Mouse (Mus musculus) telencephalon, adult 2 months (tissue): ENCODE data around the gene Vmn1r32.

Source experiments
- DNase-seq: peaks from one replicate; pipeline ENCODE4 v3.0.0-alpha.2; 2011; ENCODE audit warnings: low read depth, low spot score

Gene Vmn1r32

DNA sequence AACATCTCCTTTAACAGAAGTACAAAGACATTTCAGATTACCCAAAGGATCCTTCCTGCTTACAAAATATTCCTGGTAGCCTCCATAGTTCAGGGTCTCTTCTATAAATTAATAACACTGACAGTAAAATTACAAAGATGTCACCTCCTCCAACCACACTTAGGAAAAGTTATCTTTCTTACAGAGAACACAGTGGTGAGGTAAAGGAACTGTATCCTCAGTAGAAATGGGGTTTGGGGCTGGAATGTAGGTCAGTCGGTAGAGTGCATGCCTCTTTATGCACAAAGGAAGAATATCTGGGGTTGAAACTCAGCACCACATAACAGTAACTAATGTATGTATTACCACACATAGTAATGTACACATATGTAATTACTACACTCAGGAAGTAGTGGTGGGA, at the start of gene Vmn1r32:
TSS of gene Vmn1r32 (minus strand) at position 101 of the 400 bp plus-strand sequence.
- DNase-seq = no peak

- DNase-seq = no peak
Observed at GRCm38 (mm10) chr6:66595804-66596203, 35.9 kb upstream of the Vmn1r32 start.

GRCm38 (mm10) chr6:66535966-66536365, 23.9 kb downstream of the Vmn1r32 start:
- no peak for DNase-seq

- peak; percentile 99 for DNase-seq
Observed at GRCm38 (mm10) chr6:66535028-66535862, 24.7 kb downstream of the Vmn1r32 start, which contains the start of gene Mad2l1. TSS of gene Mad2l1 (plus strand) at chr6:66535390.

DNA sequence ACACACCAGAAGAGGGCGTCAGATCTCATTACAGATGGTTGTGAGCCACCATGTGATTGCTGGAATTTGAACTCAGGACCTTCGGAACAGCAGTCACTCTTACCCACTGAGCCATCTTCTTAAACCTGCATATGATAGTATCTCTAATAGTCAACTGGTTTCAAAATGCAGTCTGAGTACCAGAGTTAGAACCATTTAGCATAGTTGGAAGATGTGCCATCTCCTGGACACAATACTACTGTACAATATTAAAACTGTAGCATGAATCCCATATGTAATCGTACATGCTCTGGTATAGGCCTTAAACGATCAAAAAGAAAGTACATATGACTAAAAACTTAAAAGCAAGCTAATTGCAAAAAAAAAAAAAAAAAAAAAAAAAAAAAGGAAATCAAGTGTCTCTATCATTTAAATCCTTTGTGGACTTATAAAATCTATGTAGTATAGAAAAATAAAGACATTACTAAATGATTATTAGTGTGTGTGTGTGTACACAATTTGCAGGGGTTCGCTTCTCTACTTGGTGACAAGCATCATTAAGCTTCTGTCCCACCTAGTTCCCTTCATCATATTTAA, 25.4 kb downstream of the Vmn1r32 start:
- DNase-seq = no peak

DNA sequence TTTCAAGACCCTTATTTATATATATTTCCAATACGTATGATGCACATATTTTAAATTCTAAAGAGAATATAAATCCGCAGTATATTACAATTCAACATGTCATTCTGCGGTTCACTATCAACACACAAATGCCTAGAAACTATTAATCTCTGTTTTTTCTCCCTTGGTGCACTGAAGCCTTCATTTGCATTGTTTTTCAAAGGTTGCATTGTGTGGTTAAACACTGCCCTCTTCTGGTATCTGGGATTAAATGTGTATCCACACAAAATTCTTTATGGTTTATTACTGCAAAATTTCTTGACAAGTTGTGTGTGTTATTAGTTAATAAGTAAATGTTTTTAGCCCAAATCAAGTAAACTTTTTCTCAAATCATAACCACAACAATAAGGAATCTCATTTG, 26.7 kb downstream of the Vmn1r32 start:
- peak; percentile 23 for DNase-seq

- no peak for DNase-seq
Observed at GRCm38 (mm10) chr6:66528386-66528785, 31.5 kb downstream of the Vmn1r32 start.

DNA sequence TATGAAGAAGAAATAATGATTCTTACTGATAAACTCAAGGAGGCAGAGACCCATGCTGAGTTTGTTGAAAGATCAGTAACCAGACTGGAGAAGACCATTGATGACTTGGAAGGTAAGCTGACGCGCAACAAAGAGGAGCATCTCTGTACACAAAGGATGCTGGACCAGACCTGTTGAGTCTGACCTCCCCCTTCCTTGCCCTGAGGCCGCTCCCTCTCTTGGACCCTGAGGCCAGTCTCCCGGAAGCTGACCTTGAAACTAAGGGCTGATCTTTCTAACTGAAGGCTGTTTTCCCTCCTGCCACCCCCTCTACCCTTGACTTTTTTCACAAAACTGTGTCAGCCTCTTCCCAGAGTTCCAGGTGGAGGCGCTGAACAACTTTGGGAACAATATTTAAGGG, 43.5 kb downstream of the Vmn1r32 start:
- DNase-seq = no peak
